Mouse (Mus musculus): ENCODE data around the gene Rbm20.

- TF ChIP-seq CTCF (IDR thresholded peaks at IDR 0.05; ENCODE audit: borderline replicate concordance, insufficient read depth, low read depth, low read length) (no peak), POLR2A (IDR thresholded peaks at IDR 0.05; ENCODE audit: borderline replicate concordance, insufficient read depth, low read length) (no peak)
These were observed 215.8 kb downstream of the Rbm20 start for GRCm38 (mm10) chr19:53892838-53893359.
